Mouse (Mus musculus): ENCODE results near the gene Exoc6b.

DNA sequence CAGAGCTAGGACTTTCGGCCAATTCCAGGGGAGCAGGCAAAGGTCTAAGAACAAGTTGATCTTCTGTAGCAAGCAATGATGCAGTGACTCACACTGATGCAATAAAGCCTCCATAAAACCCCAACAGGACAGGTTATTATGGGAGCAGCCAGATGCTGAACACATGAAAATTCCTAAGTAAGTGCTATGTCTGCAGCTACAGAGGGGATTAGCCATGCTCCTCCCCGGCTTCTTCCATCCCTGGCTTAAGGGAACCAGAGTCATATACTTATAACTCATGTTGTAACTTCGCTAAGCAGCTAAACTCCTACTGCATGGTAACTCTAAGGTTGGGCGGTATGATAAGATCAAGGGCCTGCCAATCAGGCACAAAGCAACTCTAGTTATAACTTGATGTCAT lies 18.1 kb upstream of the Exoc6b start:
- TF ChIP-seq POLR2A (IDR thresholded peaks at IDR 0.05; ENCODE audit: extremely low read depth, insufficient read depth, low read length) (no peak), CTCF (IDR thresholded peaks at IDR 0.05; ENCODE audit: extremely low read depth, insufficient read depth, low read length) (no peak)

All from cortical plate, adult 2 months (tissue).